In genomic region chr5:6590058-6590457, GRCm38 (mm10) we compare ENCODE assay signal across 23 mouse cellular contexts.
DNase-seq lines count a peak whose midpoint lies in the region; ATAC-seq and TF ChIP-seq lines count a peak whose summit lies in the region.
"Had no signal": no experiment of that assay in that cellular context is flagged by ENCODE, and none has a peak within 500 bp of the region (broad histone marks: within the 10 kb centered on the region; RNA-seq: fewer than 3 reads in every experiment).

No protein-coding gene starts in this region.

- H3K4me2 ChIP-seq in forebrain, embryonic 13.5 days, result no peak overlapping the region
- no peak overlapping the region for H3K4me2 ChIP-seq in forebrain, embryonic 11.5 days (ENCODE audit: low read depth, low read length, severe bottlenecking)
- H3K4me2 ChIP-seq in midbrain, embryonic 12.5 days (replicated peaks), result no peak overlapping the region
- H3K4me2 ChIP-seq in midbrain, embryonic 11.5 days, result no peak overlapping the region
- H3K4me2 ChIP-seq in midbrain, embryonic 15.5 days, result no peak overlapping the region
- no peak overlapping the region for H3K4me2 ChIP-seq in lung, postnatal 0 days (replicated peaks; ENCODE audit: low read depth, low read length)
- H3K4me2 ChIP-seq: lung, embryonic 14.5 days; neural tube, embryonic 13.5 days had no signal

- H3K4me1 ChIP-seq in forebrain, embryonic 13.5 days, result no peaks in the 10 kb centered on the region
- no peaks in the 10 kb centered on the region for H3K4me1 ChIP-seq in forebrain, embryonic 11.5 days (replicated peaks; ENCODE audit: control insufficient read depth, insufficient read depth, low read length)
- no peaks in the 10 kb centered on the region for H3K4me1 ChIP-seq in midbrain, embryonic 12.5 days
- H3K4me1 ChIP-seq in midbrain, embryonic 11.5 days (ENCODE audit: control insufficient read depth, insufficient read depth, low read length), result no peaks in the 10 kb centered on the region
- H3K4me1 ChIP-seq in midbrain, embryonic 15.5 days, result no peaks in the 10 kb centered on the region
- H3K4me1 ChIP-seq in lung, postnatal 0 days (ENCODE audit: insufficient read depth, low read depth, low read length), result no peaks in the 10 kb centered on the region
- H3K4me1 ChIP-seq in heart, embryonic 10.5 days, result no peaks in the 10 kb centered on the region
- H3K4me1 ChIP-seq: neural tube, embryonic 13.5 days had no signal

- no peak for TF ChIP-seq POLR2A in brain, embryonic 14.5 days (IDR thresholded peaks at IDR 0.05; ENCODE audit: borderline replicate concordance, extremely low read depth, insufficient read depth, insufficient read length, poor library complexity, severe bottlenecking)

- no peak overlapping the region for H3K27ac ChIP-seq in forebrain, embryonic 13.5 days
- H3K27ac ChIP-seq in forebrain, embryonic 11.5 days (ENCODE audit: low read depth, low read length), result no peak overlapping the region
- no peak overlapping the region for H3K27ac ChIP-seq in midbrain, embryonic 12.5 days (replicated peaks)
- H3K27ac ChIP-seq in midbrain, embryonic 11.5 days (ENCODE audit: low read depth, low read length), result no peak overlapping the region
- no peak overlapping the region for H3K27ac ChIP-seq in midbrain, embryonic 15.5 days
- H3K27ac ChIP-seq in lung, postnatal 0 days (ENCODE audit: low read length), result no peak overlapping the region
- no peak overlapping the region for H3K27ac ChIP-seq in heart, embryonic 10.5 days
- H3K27ac ChIP-seq: gastrocnemius, adult 2 months; liver, embryonic 14.5 days; neural tube, embryonic 13.5 days had no signal

- peak; percentile 66; the same call in 1 of the 2 replicates for ATAC-seq in forebrain, embryonic 13.5 days
- ATAC-seq in forebrain, embryonic 11.5 days (replicated peaks; ENCODE audit: low FRiP score), result no peak
- 0 out of 2 replicates have a peak, but pooled peaks have one; percentile 16 for ATAC-seq in midbrain, embryonic 12.5 days (ENCODE audit: low FRiP score, low read depth)
- no peak for ATAC-seq in midbrain, embryonic 11.5 days (ENCODE audit: low FRiP score)
- ATAC-seq in midbrain, embryonic 15.5 days (replicated peaks), result peak; percentile 89
- ATAC-seq in lung, postnatal 0 days, result no peak

- no peak for TF ChIP-seq EP300 in lung, postnatal 0 days (IDR thresholded peaks at IDR 0.05)

- H3K4me3 ChIP-seq in forebrain, embryonic 13.5 days, result no peak overlapping the region
- H3K4me3 ChIP-seq in forebrain, embryonic 11.5 days (ENCODE audit: low read depth, low read length), result no peak overlapping the region
- no peak overlapping the region for H3K4me3 ChIP-seq in midbrain, embryonic 12.5 days
- no peak overlapping the region for H3K4me3 ChIP-seq in midbrain, embryonic 11.5 days (ENCODE audit: low read depth, low read length)
- no peak overlapping the region for H3K4me3 ChIP-seq in midbrain, embryonic 15.5 days
- H3K4me3 ChIP-seq in lung, postnatal 0 days (ENCODE audit: low read depth, low read length), result no peak overlapping the region
- H3K4me3 ChIP-seq in heart, embryonic 10.5 days, result no peak overlapping the region
- H3K4me3 ChIP-seq: gastrocnemius, adult 2 months; myocyte; neural tube, embryonic 13.5 days had no signal

- DNase-seq in forebrain, embryonic 11.5 days (ENCODE audit: low spot score), result no peak
- no peak for DNase-seq in midbrain, embryonic 11.5 days (ENCODE audit: low spot score, missing footprints)
- peak; percentile 85 for DNase-seq in brain, embryonic 14.5 days (ENCODE audit: low read depth)
- no peak for DNase-seq in lung, postnatal 0 days (ENCODE audit: low spot score)
- DNase-seq in heart, embryonic 10.5 days (ENCODE audit: low spot score), result no peak
- DNase-seq: adrenal gland, adult 2 months; cerebellum, adult 9-10 months; gastrocnemius, adult 2 months; kidney, adult 11 months; kidney, postnatal 4 days; lung, embryonic 14.5 days; lung, postnatal 36 days; retina, postnatal 1 day; thymus, adult 18-20 months; thymus, postnatal 4 days had no signal

- TF ChIP-seq CTCF in brain, embryonic 14.5 days (IDR thresholded peaks at IDR 0.05; ENCODE audit: borderline replicate concordance, extremely low read depth, insufficient read depth, insufficient read length), result no peak
- no peak for TF ChIP-seq CTCF in lung, postnatal 0 days (IDR thresholded peaks at IDR 0.05)

- WGBS in forebrain, embryonic 13.5 days, result 64% methylated on average over 4 of the region's 4 CpGs
- 84% methylated on average over 4 of the region's 4 CpGs for WGBS in forebrain, embryonic 11.5 days
- 76% methylated on average over 4 of the region's 4 CpGs for WGBS in midbrain, embryonic 12.5 days
- 69% methylated on average over 4 of the region's 4 CpGs for WGBS in midbrain, embryonic 11.5 days
- WGBS in midbrain, embryonic 15.5 days, result 54% methylated on average over 4 of the region's 4 CpGs
- 73% methylated on average over 4 of the region's 4 CpGs for WGBS in lung, postnatal 0 days
- WGBS in heart, embryonic 10.5 days, result 67% methylated on average over 4 of the region's 4 CpGs

- H3K36me3 ChIP-seq in forebrain, embryonic 13.5 days (ENCODE audit: poor library complexity, severe bottlenecking), result no peaks in the 10 kb centered on the region
- H3K36me3 ChIP-seq in forebrain, embryonic 11.5 days (ENCODE audit: control insufficient read depth, insufficient read depth, low read length), result no peaks in the 10 kb centered on the region
- no peaks in the 10 kb centered on the region for H3K36me3 ChIP-seq in midbrain, embryonic 12.5 days
- H3K36me3 ChIP-seq in midbrain, embryonic 11.5 days (ENCODE audit: control insufficient read depth, insufficient read depth, low read length), result no peaks in the 10 kb centered on the region
- H3K36me3 ChIP-seq in midbrain, embryonic 15.5 days (replicated peaks), result no peaks in the 10 kb centered on the region
- no peaks in the 10 kb centered on the region for H3K36me3 ChIP-seq in lung, postnatal 0 days (ENCODE audit: insufficient read depth, low read length)
- no peaks in the 10 kb centered on the region for H3K36me3 ChIP-seq in heart, embryonic 10.5 days
- H3K36me3 ChIP-seq: G1E; neural tube, embryonic 13.5 days had no signal

- H3K27me3 ChIP-seq in forebrain, embryonic 13.5 days, result no peaks in the 10 kb centered on the region
- H3K27me3 ChIP-seq in forebrain, embryonic 11.5 days (ENCODE audit: control insufficient read depth, insufficient read depth, low read length), result no peaks in the 10 kb centered on the region
- no peaks in the 10 kb centered on the region for H3K27me3 ChIP-seq in midbrain, embryonic 12.5 days
- H3K27me3 ChIP-seq in midbrain, embryonic 11.5 days (ENCODE audit: control insufficient read depth, insufficient read depth, low read length), result no peaks in the 10 kb centered on the region
- H3K27me3 ChIP-seq in midbrain, embryonic 15.5 days (replicated peaks), result no peaks in the 10 kb centered on the region
- H3K27me3 ChIP-seq in lung, postnatal 0 days (replicated peaks; ENCODE audit: insufficient read depth, low read length), result no peaks in the 10 kb centered on the region
- H3K27me3 ChIP-seq in heart, embryonic 10.5 days (ENCODE audit: insufficient read depth, poor library complexity, severe bottlenecking), result no peaks in the 10 kb centered on the region
- H3K27me3 ChIP-seq: CH12.LX; neural tube, embryonic 13.5 days had no signal

- no peak overlapping the region for H3K9ac ChIP-seq in forebrain, embryonic 13.5 days
- no peak overlapping the region for H3K9ac ChIP-seq in forebrain, embryonic 11.5 days (ENCODE audit: low read length)
- no peak overlapping the region for H3K9ac ChIP-seq in midbrain, embryonic 12.5 days (replicated peaks)
- no peak overlapping the region for H3K9ac ChIP-seq in midbrain, embryonic 11.5 days (ENCODE audit: low read length)
- H3K9ac ChIP-seq in midbrain, embryonic 15.5 days, result no peak overlapping the region
- H3K9ac ChIP-seq in lung, postnatal 0 days (replicated peaks; ENCODE audit: low read depth), result no peak overlapping the region
- H3K9ac ChIP-seq: liver, embryonic 14.5 days; lung, embryonic 14.5 days; neural tube, embryonic 13.5 days had no signal

- no peaks in the 10 kb centered on the region for H3K9me3 ChIP-seq in forebrain, embryonic 13.5 days (replicated peaks)
- no peaks in the 10 kb centered on the region for H3K9me3 ChIP-seq in forebrain, embryonic 11.5 days (ENCODE audit: control insufficient read depth, low read length)
- no peaks in the 10 kb centered on the region for H3K9me3 ChIP-seq in midbrain, embryonic 12.5 days
- no peaks in the 10 kb centered on the region for H3K9me3 ChIP-seq in midbrain, embryonic 11.5 days (ENCODE audit: control insufficient read depth, low read length)
- H3K9me3 ChIP-seq in midbrain, embryonic 15.5 days, result no peaks in the 10 kb centered on the region
- no peaks in the 10 kb centered on the region for H3K9me3 ChIP-seq in lung, postnatal 0 days (ENCODE audit: low read length)
- H3K9me3 ChIP-seq in heart, embryonic 10.5 days, result no peaks in the 10 kb centered on the region
- H3K9me3 ChIP-seq: G1E; neural tube, embryonic 13.5 days had no signal

Comparison
In these comparisons a context has a peak if more than half of its experiments do, and no peak if none do; other contexts are left out.
1. ATAC-seq: peak in forebrain, embryonic 13.5 days (single experiment), midbrain, embryonic 12.5 days (single experiment) and midbrain, embryonic 15.5 days (single experiment); none in forebrain, embryonic 11.5 days (single experiment), midbrain, embryonic 11.5 days (single experiment) and lung, postnatal 0 days (single experiment).